Mouse (Mus musculus) hindbrain, embryonic 13.5 days (tissue): Measurements from ENCODE around the gene Rbm8a. TPM values are rescaled to one million over a fixed set of nuclear protein-coding genes. Genes with fewer than 3 reads are reported as not detected.
"Not testable (repeated sequence)": the region's sequence is repeated elsewhere in the genome, so short reads cannot be mapped to it uniquely, and the experiment has no call there.

Source experiments
- ATAC-seq: fragments of 200-750 bp; cut with Nextera tagmentation; 2 replicates; pipeline ENCODE4 v1.8.0; 2017; ENCODE audit warnings: moderate TSS enrichment; ENCODE audit not compliant: low FRiP score
- H3K27ac ChIP-seq: fragments of 300-500 bp; sonication (generic); 2 replicates; pipeline ENCODE4 v1.5.1; 2015; ENCODE audit warnings: inconsistent platforms, mild to moderate bottlenecking, moderate library complexity
- H3K27me3 ChIP-seq: fragments of 300-500 bp; sonication (generic); 2 replicates; pipeline ENCODE4 v1.6.1; 2015; ENCODE audit warnings: mild to moderate bottlenecking, inconsistent platforms
- H3K36me3 ChIP-seq: fragments of 300-500 bp; sonication (generic); 2 replicates; pipeline ENCODE4 v1.6.1; 2015; ENCODE audit warnings: mild to moderate bottlenecking, inconsistent platforms
- H3K4me1 ChIP-seq: fragments of 300-500 bp; sonication (generic); replicated peaks from 2 replicates; pipeline ENCODE4 v1.6.1; 2015; ENCODE audit warnings: inconsistent platforms
- H3K4me2 ChIP-seq: fragments of 300-500 bp; sonication (generic); 2 replicates; pipeline ENCODE4 v1.6.1; 2015; ENCODE audit warnings: inconsistent platforms, mild to moderate bottlenecking, moderate library complexity
- H3K4me3 ChIP-seq: fragments of 300-500 bp; sonication (generic); 2 replicates; pipeline ENCODE4 v1.5.1; 2015; ENCODE audit warnings: mild to moderate bottlenecking, inconsistent platforms
- H3K9ac ChIP-seq: fragments of 300-500 bp; sonication (generic); 2 replicates; pipeline ENCODE4 v1.6.1; 2015; ENCODE audit warnings: mild to moderate bottlenecking, inconsistent platforms
- H3K9me3 ChIP-seq: fragments of 300-500 bp; sonication (generic); 2 replicates; pipeline ENCODE4 v1.6.1; 2016; ENCODE audit warnings: inconsistent platforms
- WGBS: fragments of 180-500 bp; shearing (Covaris S2); methylation state at CpG from one replicate; pipeline ENCODE4 v1.1.7; 2015; 5-methylcytosine and 5-hydroxymethylcytosine counted together
- polyA plus RNA-seq: library from polyadenylated mRNA; unstranded; fragments of >200 nt; fragmentation: Nextera tagmentation; extraction: Ambion mirVana; gene quantifications from 2 replicates; pipeline ENCODE4 v1.2.1, GENCODE M21; 2015

Rbm8a gene
- polyA plus RNA-seq, 1 experiment from 2014 or later: 123 TPM

DNA sequence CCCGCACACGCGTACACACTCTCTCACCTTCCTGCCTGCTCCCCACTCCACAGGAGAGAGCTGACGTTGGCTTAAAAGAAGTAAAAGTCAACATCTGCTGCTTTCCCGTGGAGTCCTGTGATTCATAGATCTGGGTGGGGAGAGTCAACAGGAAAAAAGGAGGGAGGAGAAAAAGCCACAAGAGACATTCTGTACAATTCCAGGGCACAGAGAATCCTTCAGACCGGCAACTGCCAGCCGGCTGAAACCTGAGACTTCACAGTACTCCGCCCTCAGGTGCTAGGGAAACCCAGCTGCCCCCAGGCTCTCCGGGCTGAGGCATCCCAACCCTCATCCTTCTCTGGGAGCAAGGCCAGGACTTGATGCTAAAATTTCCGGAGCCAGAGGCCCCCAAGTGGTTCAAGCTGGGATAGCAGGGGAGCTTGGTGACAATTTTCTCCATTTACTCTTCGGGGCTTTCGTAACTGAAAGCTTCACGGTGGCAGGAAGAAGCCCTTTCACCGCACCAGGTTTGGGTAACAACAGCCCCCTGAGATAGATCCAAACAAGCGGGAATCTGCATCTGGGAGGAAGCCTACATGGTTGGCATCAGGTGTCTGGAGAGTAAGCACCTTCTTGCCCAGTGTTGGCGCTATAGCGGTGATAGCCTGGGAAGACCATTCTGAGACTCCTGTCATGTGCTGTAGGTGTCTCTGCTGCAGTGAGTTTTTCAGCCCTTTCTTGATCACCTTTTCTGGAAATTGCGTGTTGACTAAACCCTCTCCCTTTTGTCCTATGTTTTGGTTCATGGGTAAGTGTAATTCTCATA is 33.9 kb downstream of the Rbm8a start:
- peak; percentile 86 for ATAC-seq
- Histone ChIP-seq H3K27ac (peak overlapping the region; percentile 23), H3K4me3 (peak overlapping the region; percentile 33), H3K4me2 (peak overlapping the region; percentile 56), H3K9ac (peak overlapping the region; percentile 62; the same call in 1 of the 2 replicates), H3K4me1 (peaks cover 14% of the 10 kb centered on the region), H3K36me3 (no peaks in the 10 kb centered on the region), H3K9me3 (no peaks in the 10 kb centered on the region), H3K27me3 (no peaks in the 10 kb centered on the region)
- WGBS: 6% methylated on average over 18 of the region's 18 CpGs

DNA sequence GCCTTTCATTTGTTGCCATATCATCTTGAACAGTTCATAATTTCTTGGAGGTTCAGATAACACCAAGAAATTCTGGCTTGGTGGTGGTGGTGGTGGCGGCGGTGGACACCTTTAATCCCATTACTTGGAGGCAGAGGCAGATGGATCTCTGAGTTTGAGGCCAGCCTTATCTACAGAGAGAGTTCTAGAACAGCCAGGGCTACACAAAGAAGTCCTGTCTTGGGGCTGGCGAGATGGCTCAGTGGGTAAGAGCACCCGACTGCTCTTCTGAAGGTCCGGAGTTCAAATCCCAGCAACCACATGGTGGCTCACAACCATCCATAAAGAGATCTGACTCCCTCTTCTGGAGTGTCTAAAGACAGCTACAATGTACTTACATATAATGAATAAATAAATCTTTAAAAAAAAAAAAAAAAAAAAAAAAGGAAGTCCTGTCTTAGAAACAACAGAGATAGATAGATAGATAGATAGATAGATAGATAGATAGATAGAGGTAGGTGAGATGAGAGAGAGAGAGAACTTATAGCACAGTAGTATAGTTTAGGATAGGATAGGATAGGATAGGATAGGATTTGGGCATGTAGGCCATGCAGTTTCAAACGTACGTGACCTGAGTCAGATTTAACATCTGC is 36.1 kb downstream of the Rbm8a start:
- H3K4me2 ChIP-seq, H3K4me3 ChIP-seq, ATAC-seq, H3K27ac ChIP-seq, H3K27me3 ChIP-seq, H3K9me3 ChIP-seq, H3K36me3 ChIP-seq, H3K9ac ChIP-seq: not testable (repeated sequence)
- 87% methylated on average over 7 of the region's 7 CpGs for WGBS
- peaks cover 16% of the 10 kb centered on the region for H3K4me1 ChIP-seq

DNA sequence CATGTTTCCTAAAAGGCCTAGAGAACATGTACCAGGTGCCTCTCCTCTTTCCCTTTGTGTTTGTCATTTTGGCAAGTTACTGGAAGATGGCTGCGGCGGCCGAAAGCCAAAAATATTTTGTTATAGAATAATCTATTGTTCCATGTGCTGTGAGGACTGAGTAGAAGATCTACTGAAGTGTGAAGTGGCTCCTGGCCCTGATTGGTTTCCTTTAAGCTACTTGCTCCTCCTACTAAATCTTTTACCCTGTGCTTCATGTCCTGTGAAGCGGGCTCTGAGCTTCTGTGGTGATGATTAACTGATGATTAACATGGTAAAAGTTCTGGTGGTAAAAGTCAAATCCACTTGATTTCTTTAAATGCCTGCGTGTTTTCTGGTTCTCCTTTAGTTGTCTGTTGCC is 37.2 kb downstream of the Rbm8a start:
- H3K36me3 ChIP-seq: no peaks in the 10 kb centered on the region
- peaks cover 17% of the 10 kb centered on the region for H3K27me3 ChIP-seq
- no peak for ATAC-seq
- H3K9ac ChIP-seq: no peak overlapping the region
- WGBS: 94% methylated on average over 5 of the region's 5 CpGs
- H3K4me1 ChIP-seq: peaks cover 16% of the 10 kb centered on the region
- H3K4me2 ChIP-seq: no peak overlapping the region
- no peak overlapping the region for H3K4me3 ChIP-seq
- H3K27ac ChIP-seq: no peak overlapping the region
- H3K9me3 ChIP-seq: no peaks in the 10 kb centered on the region

DNA sequence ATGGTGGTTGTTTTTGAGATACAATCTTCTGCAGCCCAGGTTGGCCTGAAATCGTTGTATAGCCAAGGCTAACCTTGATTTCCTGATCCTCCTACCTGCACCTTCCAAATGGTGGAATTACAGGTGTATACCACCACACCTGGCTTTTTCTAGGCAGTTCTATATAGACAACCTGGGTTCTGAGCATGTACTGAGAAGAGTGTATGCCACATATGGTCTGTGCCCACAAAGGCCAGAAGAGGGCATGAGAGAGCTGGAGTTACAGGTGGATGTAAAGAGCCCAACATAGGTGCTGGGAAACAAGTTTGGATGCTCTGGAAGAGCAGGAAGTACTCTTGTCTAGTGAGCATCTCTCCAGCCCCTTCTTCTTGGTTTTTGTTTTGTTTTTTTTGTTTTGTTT is 37.6 kb downstream of the Rbm8a start:
- Histone ChIP-seq H3K27ac (no peak overlapping the region), H3K36me3 (no peaks in the 10 kb centered on the region), H3K4me2 (no peak overlapping the region), H3K4me3 (no peak overlapping the region), H3K27me3 (peaks cover 17% of the 10 kb centered on the region), H3K9me3 (no peaks in the 10 kb centered on the region), H3K4me1 (peaks cover 16% of the 10 kb centered on the region), H3K9ac (no peak overlapping the region)
- no peak for ATAC-seq
- 49% methylated on average over 1 of the region's 1 CpGs for WGBS

DNA sequence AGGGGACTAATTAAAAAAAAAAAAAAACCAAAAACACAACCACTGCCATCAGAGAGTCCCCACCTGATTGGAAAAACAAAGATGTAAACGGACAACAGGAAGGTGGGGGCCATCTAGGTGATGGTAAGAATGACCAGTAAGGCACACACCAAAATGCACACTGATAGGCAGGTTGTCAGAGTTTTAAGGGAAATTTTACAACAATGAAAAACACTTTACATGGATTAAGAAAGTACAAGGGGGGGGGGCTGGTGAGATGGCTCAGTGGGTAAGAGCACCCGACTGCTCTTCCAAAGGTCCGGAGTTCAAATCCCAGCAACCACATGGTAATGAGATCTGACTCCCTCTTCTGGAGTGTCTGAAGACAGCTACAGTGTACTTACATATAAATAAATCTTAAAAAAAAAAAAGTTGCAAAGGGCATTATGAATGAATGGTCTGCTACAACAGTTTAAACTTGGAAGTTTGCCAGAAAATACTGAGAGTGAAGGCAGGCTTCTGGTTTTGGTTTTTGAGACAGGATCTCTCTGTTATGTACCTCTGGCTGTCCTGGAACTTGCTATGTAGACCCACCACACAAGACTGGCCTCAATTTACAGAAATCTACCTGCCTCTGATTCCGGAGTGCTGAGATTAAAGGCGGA is 38.8 kb downstream of the Rbm8a start:
- no peak overlapping the region for H3K9ac ChIP-seq
- H3K27me3 ChIP-seq: peaks cover 20% of the 10 kb centered on the region
- no peaks in the 10 kb centered on the region for H3K9me3 ChIP-seq
- H3K27ac ChIP-seq: no peak overlapping the region
- peaks cover 8% of the 10 kb centered on the region for H3K4me1 ChIP-seq
- H3K36me3 ChIP-seq: no peaks in the 10 kb centered on the region
- ATAC-seq: no peak
- WGBS: 95% methylated on average over 5 of the region's 5 CpGs
- no peak overlapping the region for H3K4me3 ChIP-seq
- H3K4me2 ChIP-seq: no peak overlapping the region

DNA sequence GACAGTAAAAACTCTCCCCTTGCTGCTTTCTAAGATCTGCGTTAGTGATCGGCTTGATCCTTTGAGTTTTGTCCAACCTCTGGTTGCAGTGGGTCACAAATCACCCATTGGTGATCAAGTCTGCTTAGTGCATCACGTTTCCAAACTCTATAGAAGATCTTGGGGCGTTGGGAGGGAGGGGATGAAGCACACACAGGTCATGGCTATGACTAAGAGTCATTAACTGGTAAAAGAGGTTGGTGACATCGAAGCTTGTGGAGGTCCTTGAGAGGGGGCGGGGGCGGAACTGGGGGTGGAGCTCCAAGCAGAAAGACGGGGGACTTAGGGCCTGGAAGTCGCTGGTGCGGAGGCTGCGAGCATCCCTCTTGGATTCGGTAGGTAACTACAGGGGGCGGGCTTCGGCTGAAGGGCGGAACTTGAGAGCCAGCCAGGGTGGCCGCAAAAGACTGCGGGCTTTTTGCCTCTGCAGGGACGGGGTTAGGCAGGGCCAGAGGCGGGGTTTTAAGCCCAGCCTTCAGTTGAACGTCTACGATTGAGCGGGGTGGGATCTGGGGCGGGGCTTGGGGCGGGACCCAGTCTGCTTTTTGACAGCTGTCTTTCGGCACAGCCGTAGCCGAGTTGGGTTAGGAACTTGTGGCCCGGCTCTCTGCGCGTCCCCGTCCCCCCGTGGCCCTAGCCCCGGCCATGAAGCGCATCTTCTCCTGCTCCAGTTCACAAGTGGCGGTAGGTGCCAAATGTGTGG is 40.2 kb downstream of the Rbm8a start, which contains the start of gene Ankrd35:
Gene Ankrd35, plus strand, starts transcription at position 405 of the 742 bp plus-strand sequence.
- no peaks in the 10 kb centered on the region for H3K36me3 ChIP-seq
- peak within 1 kb of the TSS; percentile 59; the same call in 1 of the 2 replicates for H3K9ac ChIP-seq
- WGBS: 5% methylated on average over 35 of the region's 35 CpGs
- peaks cover 2% of the 10 kb centered on the region; the same call in 1 of the 2 replicates for H3K4me1 ChIP-seq
- H3K4me2 ChIP-seq: peak within 1 kb of the TSS; percentile 70
- peak within 1 kb of the TSS; percentile 46 for H3K4me3 ChIP-seq
- H3K9me3 ChIP-seq: no peaks in the 10 kb centered on the region
- H3K27ac ChIP-seq: no peak within 1 kb of the TSS
- peak; percentile 90 for ATAC-seq
- H3K27me3 ChIP-seq: peaks cover 20% of the 10 kb centered on the region

DNA sequence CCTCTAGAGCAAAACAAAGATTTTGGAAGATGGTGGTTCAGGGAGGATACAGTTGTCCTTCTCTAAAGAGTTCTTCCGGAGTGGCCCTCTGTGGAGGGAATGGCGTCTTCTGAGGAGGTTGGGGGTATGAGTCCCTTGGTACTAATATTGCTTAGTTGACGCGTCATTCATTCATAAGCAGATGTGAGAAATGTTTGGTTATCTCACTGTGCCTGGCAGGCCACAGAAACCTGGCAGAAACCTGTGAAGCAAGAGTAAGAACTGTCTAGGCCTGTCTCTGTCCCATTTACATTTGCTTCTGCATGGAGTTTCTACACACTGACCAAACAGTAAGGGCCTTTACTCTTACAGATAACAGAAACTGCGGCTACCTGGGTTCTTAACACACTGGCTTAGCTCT is 41.8 kb downstream of the Rbm8a start:
- ATAC-seq: no peak
- 96% methylated on average over 5 of the region's 5 CpGs for WGBS

DNA sequence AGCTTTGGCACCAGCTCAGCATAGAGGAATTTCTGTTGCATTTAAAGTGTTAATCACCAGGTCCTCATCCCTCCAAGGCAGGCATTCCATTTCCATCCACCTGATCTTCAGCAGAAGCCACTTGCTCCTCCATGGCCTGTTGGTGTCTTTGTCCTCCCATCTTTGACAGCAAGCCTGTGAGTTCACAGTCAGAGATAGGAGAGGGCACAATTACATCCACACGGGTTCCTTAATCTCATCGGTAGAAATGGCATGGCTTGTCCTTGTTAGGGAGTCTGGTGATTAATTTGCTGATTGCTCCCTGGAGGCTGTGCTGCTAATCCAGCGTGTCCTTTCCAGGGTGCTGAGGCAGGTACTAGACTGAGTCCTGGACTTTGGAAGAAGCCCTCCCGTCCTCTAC is 43.8 kb downstream of the Rbm8a start:
- H3K27me3 ChIP-seq: peaks cover 25% of the 10 kb centered on the region
- no peaks in the 10 kb centered on the region for H3K9me3 ChIP-seq
- WGBS: 72% methylated on average over 4 of the region's 4 CpGs
- no peak overlapping the region for H3K4me3 ChIP-seq
- ATAC-seq: no peak
- H3K4me2 ChIP-seq: no peak overlapping the region
- H3K27ac ChIP-seq: no peak overlapping the region
- no peaks in the 10 kb centered on the region for H3K36me3 ChIP-seq
- H3K9ac ChIP-seq: no peak overlapping the region
- H3K4me1 ChIP-seq: peaks cover 2% of the 10 kb centered on the region; the same call in 1 of the 2 replicates

More for the DNA sequence above, 41.8 kb downstream of the Rbm8a start:
- H3K9me3 ChIP-seq: no peaks in the 10 kb centered on the region
- peaks cover 2% of the 10 kb centered on the region; the same call in 1 of the 2 replicates for H3K4me1 ChIP-seq
- H3K27ac ChIP-seq: no peak overlapping the region
- no peaks in the 10 kb centered on the region for H3K36me3 ChIP-seq
- no peak overlapping the region for H3K4me2 ChIP-seq
- H3K4me3 ChIP-seq: no peak overlapping the region
- H3K9ac ChIP-seq: no peak overlapping the region
- peaks cover 20% of the 10 kb centered on the region for H3K27me3 ChIP-seq

DNA sequence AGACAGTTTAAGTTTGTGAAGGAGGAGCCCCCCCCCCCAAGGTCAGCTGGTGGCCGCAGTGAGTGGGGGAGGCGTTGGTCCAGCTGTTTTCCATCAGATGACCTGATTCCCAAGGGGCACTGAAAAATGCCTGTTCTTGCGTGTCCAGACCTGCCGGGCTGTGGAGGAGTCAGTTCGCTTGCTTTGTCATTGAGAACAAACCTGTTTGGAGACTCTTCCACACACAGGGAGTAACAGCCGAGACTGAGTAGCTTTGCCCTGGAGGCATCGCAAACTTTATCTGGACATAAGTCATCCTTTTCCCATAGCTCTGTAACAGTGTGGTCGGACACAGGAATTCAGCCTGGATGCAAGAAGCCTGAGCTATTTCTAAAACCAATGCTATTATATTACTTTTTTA is 44.7 kb downstream of the Rbm8a start:
- H3K9me3 ChIP-seq: no peaks in the 10 kb centered on the region
- no peak for ATAC-seq
- WGBS: 68% methylated on average over 8 of the region's 8 CpGs
- peaks cover 33% of the 10 kb centered on the region for H3K27me3 ChIP-seq
- H3K27ac ChIP-seq: no peak overlapping the region
- H3K36me3 ChIP-seq: no peaks in the 10 kb centered on the region
- no peak overlapping the region for H3K9ac ChIP-seq
- H3K4me1 ChIP-seq: peaks cover 2% of the 10 kb centered on the region; the same call in 1 of the 2 replicates
- no peak overlapping the region for H3K4me2 ChIP-seq
- no peak overlapping the region for H3K4me3 ChIP-seq

DNA sequence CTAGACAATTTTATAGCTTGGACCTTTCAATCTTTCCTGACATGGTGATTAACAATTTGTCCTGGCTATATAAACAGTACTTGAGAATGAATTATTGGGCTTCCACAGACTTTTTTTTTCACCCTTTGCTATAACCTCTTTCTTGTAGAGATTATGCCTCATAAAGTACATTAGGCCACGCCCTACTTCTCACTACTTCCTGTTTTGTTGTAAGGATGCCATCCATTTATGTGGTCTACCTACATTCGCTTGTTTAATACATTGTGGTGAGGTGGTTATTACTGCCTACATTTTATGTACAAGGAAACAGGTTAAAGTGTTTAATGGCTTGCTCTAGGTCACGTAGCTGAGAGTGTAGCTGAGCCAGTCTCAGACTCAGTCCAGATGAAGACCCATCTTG is 45.4 kb downstream of the Rbm8a start:
- Histone ChIP-seq H3K4me2 (no peak overlapping the region), H3K27ac (no peak overlapping the region), H3K9ac (no peak overlapping the region), H3K4me1 (peaks cover 4% of the 10 kb centered on the region), H3K36me3 (no peaks in the 10 kb centered on the region), H3K27me3 (peaks cover 39% of the 10 kb centered on the region), H3K9me3 (no peaks in the 10 kb centered on the region), H3K4me3 (no peak overlapping the region)
- WGBS: 86% methylated on average over 3 of the region's 3 CpGs
- no peak for ATAC-seq

DNA sequence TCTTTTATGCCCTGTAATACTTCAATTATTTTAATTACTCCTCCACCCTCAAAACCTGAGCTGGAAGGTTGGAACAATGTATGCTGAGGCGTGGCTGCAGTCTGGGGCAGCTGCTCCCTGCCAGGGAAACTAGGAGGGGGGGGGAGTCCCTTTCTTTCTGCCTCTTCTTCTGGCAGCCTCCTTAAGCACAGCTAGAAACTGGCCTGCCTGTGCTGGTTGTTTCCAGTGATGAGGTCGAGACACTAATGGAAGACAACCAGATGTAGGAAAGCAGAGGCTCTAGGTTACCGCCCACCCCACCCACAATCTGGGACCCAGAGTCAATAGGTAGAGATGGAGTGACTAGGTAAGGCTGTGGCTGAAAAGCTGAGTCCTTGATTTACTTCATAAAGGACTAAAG is 46.0 kb downstream of the Rbm8a start:
- H3K9ac ChIP-seq: no peak overlapping the region
- WGBS: 32% methylated on average over 3 of the region's 3 CpGs
- no peak overlapping the region for H3K4me2 ChIP-seq
- H3K9me3 ChIP-seq: no peaks in the 10 kb centered on the region
- peaks cover 7% of the 10 kb centered on the region; the same call in 1 of the 2 replicates for H3K4me1 ChIP-seq
- peaks cover 36% of the 10 kb centered on the region for H3K27me3 ChIP-seq
- H3K4me3 ChIP-seq: no peak overlapping the region
- H3K36me3 ChIP-seq: no peaks in the 10 kb centered on the region
- no peak for ATAC-seq
- no peak overlapping the region for H3K27ac ChIP-seq

DNA sequence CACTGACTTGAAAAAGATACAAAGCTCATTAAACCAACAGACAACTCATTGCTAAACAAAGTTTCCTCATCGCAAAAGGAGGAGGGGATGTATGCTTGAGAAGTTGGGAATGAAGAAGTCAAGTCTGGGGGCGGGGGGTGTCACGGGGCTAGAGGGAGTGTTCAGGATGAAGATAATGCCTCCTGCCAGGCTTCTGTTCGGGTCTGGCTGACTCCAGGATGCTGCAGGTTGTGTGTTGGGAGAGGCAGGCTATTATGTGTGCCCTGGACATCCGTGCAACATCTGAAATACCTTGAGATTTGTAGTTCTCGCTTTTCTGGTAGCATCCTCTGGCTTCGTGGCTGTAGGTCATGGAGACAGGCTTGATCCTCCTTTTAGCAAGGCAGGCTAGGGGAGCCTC is 48.7 kb downstream of the Rbm8a start:
- no peak overlapping the region for H3K4me2 ChIP-seq
- peaks cover 9% of the 10 kb centered on the region; the same call in 1 of the 2 replicates for H3K4me1 ChIP-seq
- H3K9me3 ChIP-seq: no peaks in the 10 kb centered on the region
- H3K9ac ChIP-seq: no peak overlapping the region
- no peak for ATAC-seq
- no peak overlapping the region for H3K27ac ChIP-seq
- H3K27me3 ChIP-seq: peaks cover 30% of the 10 kb centered on the region
- WGBS: 59% methylated on average over 7 of the region's 7 CpGs
- no peak overlapping the region for H3K4me3 ChIP-seq
- no peaks in the 10 kb centered on the region for H3K36me3 ChIP-seq
